Mouse (Mus musculus): ENCODE data around the gene Tmem234. TPM values are rescaled to one million over a fixed set of nuclear protein-coding genes. Genes with fewer than 3 reads are reported as not detected.

The Tmem234 gene
- polyA plus RNA-seq, 1 experiment from 2014 or later, result 191 TPM

DNA sequence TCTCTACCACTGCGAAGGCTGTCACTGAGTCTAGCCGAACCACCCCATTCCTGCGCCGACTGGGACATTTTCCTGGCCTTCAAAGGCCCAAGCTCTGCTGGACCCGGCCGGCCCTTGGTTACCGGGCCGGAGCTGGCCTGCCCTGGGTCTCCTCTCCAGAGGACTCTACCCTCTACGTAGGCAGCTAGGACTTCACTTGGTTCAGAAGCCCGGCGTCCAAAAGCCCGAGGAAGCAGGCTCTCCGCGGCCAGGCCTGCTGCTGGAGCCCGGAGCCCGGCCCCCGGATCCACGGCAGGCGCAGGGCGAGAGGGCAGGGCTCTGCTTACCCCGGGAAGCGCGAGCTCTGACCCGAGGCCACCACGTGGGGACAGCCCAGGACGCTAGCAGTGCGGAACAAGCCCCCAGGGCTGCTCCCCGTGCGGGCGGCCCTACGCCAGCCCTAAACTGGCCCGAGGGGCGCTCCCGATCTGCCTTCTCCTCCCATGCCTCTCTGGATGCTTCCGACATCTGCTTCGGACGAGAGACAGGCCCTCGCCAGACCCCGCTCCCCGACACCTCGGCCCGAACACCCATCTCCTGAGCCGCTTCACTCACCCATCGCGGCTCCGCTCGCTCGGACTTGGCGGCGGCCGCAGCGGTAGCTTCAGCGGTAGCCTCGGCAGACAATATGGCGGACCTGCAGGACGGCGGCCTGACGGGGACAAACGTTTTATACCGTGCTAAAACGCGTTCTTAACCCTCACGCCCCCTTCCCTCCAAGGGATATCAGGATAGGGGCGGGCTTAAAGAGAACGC lies 71.8 kb downstream of the Tmem234 start, which contains the start of gene Kpna6:
Gene Kpna6, minus strand, starts transcription at position 685 of the 795 bp plus-strand sequence.
- Histone ChIP-seq H3K27ac (ENCODE audit: low read depth, low read length) (peak within 1 kb of the TSS; percentile 90), H3K4me3 (ENCODE audit: low read depth, low read length) (peak within 1 kb of the TSS; percentile 99), H3K4me2 (ENCODE audit: low read depth, low read length) (peak within 1 kb of the TSS; percentile 91), H3K9ac (replicated peaks; ENCODE audit: low read depth, low read length) (peak within 1 kb of the TSS; percentile 84), H3K36me3 (ENCODE audit: control insufficient read depth, insufficient read depth, low read length) (peaks cover 14% of the 10 kb centered on the region), H3K9me3 (ENCODE audit: control insufficient read depth, low read length) (no peaks in the 10 kb centered on the region), H3K27me3 (ENCODE audit: control insufficient read depth, insufficient read depth, low read length) (no peaks in the 10 kb centered on the region; the same call in 1 of the 2 replicates), H3K4me1 (ENCODE audit: control insufficient read depth, insufficient read depth, low read length) (no peaks in the 10 kb centered on the region; the same call in 1 of the 2 replicates)
- WGBS, result under 1% methylated on average over 59 of the region's 65 CpGs
- ATAC-seq (ENCODE audit: low read depth), result peak; percentile 92

DNA sequence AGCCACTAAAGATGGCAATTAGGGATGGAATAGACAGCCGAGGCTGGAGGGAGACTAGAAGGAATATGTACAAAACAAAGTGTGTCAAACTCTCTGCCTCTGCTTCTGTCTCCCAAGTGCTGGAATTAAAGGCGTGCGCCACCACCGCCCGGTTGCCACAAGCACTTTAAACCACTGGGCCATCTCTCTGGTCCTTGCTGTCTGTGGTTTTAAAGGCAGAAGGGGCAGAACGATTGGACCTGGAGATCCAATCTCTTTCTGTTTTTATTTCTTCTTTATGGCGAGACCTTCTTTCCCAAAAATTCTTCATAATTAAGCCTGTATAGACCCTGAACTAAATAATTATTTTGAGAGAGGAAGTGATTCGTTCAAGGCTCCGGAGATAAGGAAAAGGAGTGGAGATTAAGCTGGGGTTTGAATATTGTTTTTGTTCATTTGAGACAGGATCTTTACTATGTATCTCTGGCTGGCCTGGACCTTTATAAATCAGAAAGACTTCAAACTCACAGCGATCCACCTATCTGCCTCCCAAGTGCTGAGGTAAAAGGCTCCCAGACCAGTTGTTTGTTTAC lies 72.5 kb downstream of the Tmem234 start:
- Histone ChIP-seq H3K27me3 (ENCODE audit: control insufficient read depth, insufficient read depth, low read length) (no peaks in the 10 kb centered on the region; the same call in 1 of the 2 replicates), H3K27ac (ENCODE audit: low read depth, low read length) (peak overlapping the region; percentile 90), H3K4me2 (ENCODE audit: low read depth, low read length) (peak overlapping the region; percentile 91), H3K9ac (replicated peaks; ENCODE audit: low read depth, low read length) (peak overlapping the region; percentile 84), H3K4me1 (ENCODE audit: control insufficient read depth, insufficient read depth, low read length) (no peaks in the 10 kb centered on the region; the same call in 1 of the 2 replicates), H3K9me3 (ENCODE audit: control insufficient read depth, low read length) (no peaks in the 10 kb centered on the region), H3K36me3 (ENCODE audit: control insufficient read depth, insufficient read depth, low read length) (peaks cover 16% of the 10 kb centered on the region), H3K4me3 (ENCODE audit: low read depth, low read length) (peak overlapping the region; percentile 99)
- ATAC-seq (ENCODE audit: low read depth), result no peak
- 10% methylated on average over 10 of the region's 10 CpGs for WGBS

Small RNAs within 50 kb of the gene (microRNA-seq; reads per million reads assigned to microRNA genes)
- gene Mir8119, result not detected

Other genes starting within 250 kb of the Tmem234 start
- 16.8 and 18.0 TPM in 2 replicates for gene Zbtb8a, start 222.6 kb upstream of the Tmem234 start, polyA plus RNA-seq (2014; fragmentation: Nextera tagmentation; extraction: Ambion mirVana)
- gene Zbtb8b, start 159.8 kb upstream of the Tmem234 start, polyA plus RNA-seq (2014; fragmentation: Nextera tagmentation; extraction: Ambion mirVana), result 16.1 and 16.2 TPM in 2 replicates
- gene Bsdc1, start 139.1 kb upstream of the Tmem234 start, polyA plus RNA-seq (2014; fragmentation: Nextera tagmentation; extraction: Ambion mirVana), result 32.8 and 33.2 TPM in 2 replicates
- 0.27 and 0.32 TPM in 2 replicates for gene Tssk3, start 109.6 kb upstream of the Tmem234 start, polyA plus RNA-seq (2014; fragmentation: Nextera tagmentation; extraction: Ambion mirVana)
- gene Fam229a, start 109.5 kb upstream of the Tmem234 start, polyA plus RNA-seq (2014; fragmentation: Nextera tagmentation; extraction: Ambion mirVana), result 0.64 TPM in 1 of 2 replicates, not detected in the other
- 1,581 and 1,634 TPM in 2 replicates for gene Marcksl1, start 87.1 kb upstream of the Tmem234 start, polyA plus RNA-seq (2014; fragmentation: Nextera tagmentation; extraction: Ambion mirVana)
- gene Hdac1, start 58.0 kb upstream of the Tmem234 start, polyA plus RNA-seq (2014; fragmentation: Nextera tagmentation; extraction: Ambion mirVana), result 67.2 and 94.0 TPM in 2 replicates
- 10.0 and 10.5 TPM in 2 replicates for gene Lck, start 27.0 kb upstream of the Tmem234 start, polyA plus RNA-seq (2014; fragmentation: Nextera tagmentation; extraction: Ambion mirVana)
- not detected in 2 replicates for gene Fam167b, start 22.1 kb upstream of the Tmem234 start, polyA plus RNA-seq (2014; fragmentation: Nextera tagmentation; extraction: Ambion mirVana)
- gene Eif3i, start within 50 bp of the Tmem234 start, polyA plus RNA-seq (2014; fragmentation: Nextera tagmentation; extraction: Ambion mirVana), result 206 and 221 TPM in 2 replicates
- 3.9 and 4.7 TPM in 2 replicates for gene Dcdc2b, start 13.6 kb downstream of the Tmem234 start, polyA plus RNA-seq (2014; fragmentation: Nextera tagmentation; extraction: Ambion mirVana)
- 28.2 and 33.3 TPM in 2 replicates for gene Iqcc, start 18.4 kb downstream of the Tmem234 start, polyA plus RNA-seq (2014; fragmentation: Nextera tagmentation; extraction: Ambion mirVana)
- gene Ccdc28b, start 23.3 kb downstream of the Tmem234 start, polyA plus RNA-seq (2014; fragmentation: Nextera tagmentation; extraction: Ambion mirVana), result 136 and 141 TPM in 2 replicates
- 40.1 and 46.0 TPM in 2 replicates for gene Txlna, start 40.4 kb downstream of the Tmem234 start, polyA plus RNA-seq (2014; fragmentation: Nextera tagmentation; extraction: Ambion mirVana)
- 17.2 and 19.7 TPM in 2 replicates for gene Kpna6, start 72.1 kb downstream of the Tmem234 start, polyA plus RNA-seq (2014; fragmentation: Nextera tagmentation; extraction: Ambion mirVana)
- gene Tmem39b, start 96.2 kb downstream of the Tmem234 start, polyA plus RNA-seq (2014; fragmentation: Nextera tagmentation; extraction: Ambion mirVana), result 22.9 and 23.3 TPM in 2 replicates
- gene Khdrbs1, start 141.6 kb downstream of the Tmem234 start, polyA plus RNA-seq (2014; fragmentation: Nextera tagmentation; extraction: Ambion mirVana), result 105 and 141 TPM in 2 replicates
- 163 and 234 TPM in 2 replicates for gene Ptp4a2, start 210.6 kb downstream of the Tmem234 start, polyA plus RNA-seq (2014; fragmentation: Nextera tagmentation; extraction: Ambion mirVana)